Mouse (Mus musculus): Measurements from ENCODE around the gene Ube4a.

- TF ChIP-seq CTCF (IDR thresholded peaks at IDR 0.05; ENCODE audit: low read depth) (no peak), EP300 (IDR thresholded peaks at IDR 0.05; ENCODE audit: low read depth) (no peak)
Measured at GRCm38 (mm10) chr9:44986976-44987375, 21.6 kb upstream of the Ube4a start.

Data from liver, embryonic 14.5 days (tissue).